Mouse (Mus musculus): Measurements from ENCODE around the gene Dhodh. TPM values are rescaled to one million over a fixed set of nuclear protein-coding genes. Genes with fewer than 3 reads are reported as not detected.
A peak's percentile ranks its signal among the peaks of the same experiment; 100 is the strongest.

The Dhodh gene
- polyA plus RNA-seq, 1 experiment from 2014 or later, result 4.3 TPM

DNA sequence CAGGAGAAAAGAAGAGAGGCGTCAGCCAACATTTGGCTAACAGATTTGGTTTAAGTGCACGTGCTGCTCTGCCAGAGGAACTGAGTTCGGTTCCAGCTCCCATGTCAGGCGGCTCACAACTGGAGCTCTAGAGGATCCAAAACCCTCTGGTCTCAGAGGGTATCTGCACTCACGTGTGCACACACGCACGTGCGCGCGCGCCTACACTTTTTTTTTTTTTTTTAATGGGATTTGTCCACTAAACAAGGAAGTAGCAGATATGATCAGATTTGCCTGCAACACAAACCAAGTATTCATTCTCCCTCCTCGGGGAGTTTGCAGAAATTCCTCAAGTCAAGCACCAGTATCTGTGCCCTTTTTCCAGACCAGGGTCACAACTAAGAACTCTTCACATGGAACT lies 823 bp downstream of the Dhodh start:
- H3K27ac ChIP-seq, result peak overlapping the region; percentile 88

DNA sequence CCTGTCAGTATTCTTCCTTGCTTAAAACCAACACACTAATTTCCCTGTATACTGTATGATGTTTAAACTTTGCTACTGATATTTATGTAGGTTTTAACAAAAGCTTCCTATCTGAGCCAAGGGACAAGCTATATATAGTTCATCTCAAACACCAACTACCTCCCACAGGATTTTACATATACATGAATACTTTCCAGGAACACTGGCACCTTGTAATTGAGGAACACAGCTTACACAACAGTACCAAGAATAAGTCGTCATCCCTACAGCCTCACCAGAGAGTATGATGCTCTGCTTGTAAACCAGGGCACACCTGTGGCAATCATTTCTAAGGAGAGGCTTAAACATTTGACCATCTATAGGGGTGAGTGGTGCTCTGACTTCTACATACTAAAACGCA lies 1.7 kb downstream of the Dhodh start:
- WGBS (ENCODE audit: missing documents), result 55% methylated on average over 2 of the region's 2 CpGs
- no peak overlapping the region for H3K27ac ChIP-seq

More for the DNA sequence above, 823 bp downstream of the Dhodh start:
- no peaks in the 10 kb centered on the region for H3K79me2 ChIP-seq (ENCODE audit: inconsistent target)
- peak overlapping the region; percentile 75 for H3K4me3 ChIP-seq (ENCODE audit: inconsistent target)
- peaks cover 4% of the 10 kb centered on the region; the same call in 1 of the 2 replicates for H3K36me3 ChIP-seq (ENCODE audit: inconsistent target)
- 14% methylated on average over 12 of the region's 12 CpGs for WGBS (ENCODE audit: missing documents)

DNA sequence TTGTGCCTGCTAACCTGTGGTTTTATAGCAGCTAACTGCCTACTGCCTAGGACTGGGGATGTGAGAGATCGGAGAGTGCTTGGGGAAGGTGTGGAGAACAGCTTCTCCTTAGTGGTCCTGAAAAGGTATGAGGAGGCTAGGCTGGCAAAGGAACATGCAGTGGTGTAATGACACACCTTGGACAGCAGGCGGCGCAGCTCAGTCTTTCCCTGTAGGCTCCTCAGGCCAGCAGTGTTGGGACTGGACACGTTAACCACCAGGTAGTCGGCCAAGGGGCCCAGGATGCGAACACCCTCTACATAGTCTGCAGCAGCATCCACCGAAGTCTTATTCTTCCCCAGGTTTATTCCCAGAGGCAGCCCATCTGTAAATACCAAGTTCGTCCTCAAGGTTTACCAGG lies 12.6 kb downstream of the Dhodh start:
- 51% methylated on average over 8 of the region's 8 CpGs for WGBS (ENCODE audit: missing documents)
- no peaks in the 10 kb centered on the region for H3K79me2 ChIP-seq (ENCODE audit: inconsistent target)
- peaks cover 9% of the 10 kb centered on the region; the same call in 1 of the 2 replicates for H3K36me3 ChIP-seq (ENCODE audit: inconsistent target)
- H3K4me3 ChIP-seq (ENCODE audit: inconsistent target), result no peak overlapping the region
- H3K27ac ChIP-seq, result no peak overlapping the region

More for the DNA sequence above, 1.7 kb downstream of the Dhodh start:
- no peaks in the 10 kb centered on the region for H3K79me2 ChIP-seq (ENCODE audit: inconsistent target)
- H3K36me3 ChIP-seq (ENCODE audit: inconsistent target), result peaks cover 6% of the 10 kb centered on the region; the same call in 1 of the 2 replicates
- H3K4me3 ChIP-seq (ENCODE audit: inconsistent target), result no peak overlapping the region

DNA sequence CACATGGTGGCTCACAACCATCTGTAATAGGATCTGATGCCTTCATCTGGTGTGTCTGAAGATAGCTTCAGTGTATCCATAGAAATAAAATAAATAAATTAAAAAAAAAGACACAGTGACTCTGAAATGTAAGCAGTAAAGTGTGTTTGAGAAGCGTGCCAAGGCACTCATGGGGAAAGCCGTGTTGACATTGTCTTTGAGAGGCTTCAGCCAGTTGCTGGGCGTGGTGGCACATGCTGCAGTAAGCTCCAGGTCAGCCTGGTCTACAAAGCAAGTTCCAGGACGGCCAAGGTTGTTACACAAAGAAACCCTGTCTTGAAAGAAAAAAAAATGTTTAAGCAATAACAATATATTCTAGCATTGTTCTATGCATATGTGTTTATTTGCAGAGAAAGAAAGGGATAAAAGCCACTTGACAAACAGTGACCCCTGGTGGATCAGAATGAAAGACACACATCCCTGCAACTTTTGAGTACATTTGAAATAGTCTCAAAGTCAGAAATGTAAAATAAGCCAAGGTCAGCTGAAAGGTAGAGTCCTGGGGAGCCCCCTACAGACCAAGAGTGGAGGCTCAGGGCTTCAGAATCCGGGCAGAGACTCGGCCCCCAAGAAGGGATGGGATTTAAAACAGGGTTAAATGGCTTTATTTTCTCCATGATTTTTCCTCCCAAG lies 15.2 kb downstream of the Dhodh start:
- Histone ChIP-seq H3K79me2 (ENCODE audit: inconsistent target) (no peaks in the 10 kb centered on the region), H3K36me3 (ENCODE audit: inconsistent target) (peaks cover 9% of the 10 kb centered on the region; the same call in 1 of the 2 replicates), H3K4me3 (ENCODE audit: inconsistent target) (no peak overlapping the region), H3K27ac (no peak overlapping the region)
- 72% methylated on average over 6 of the region's 6 CpGs for WGBS (ENCODE audit: missing documents)

DNA sequence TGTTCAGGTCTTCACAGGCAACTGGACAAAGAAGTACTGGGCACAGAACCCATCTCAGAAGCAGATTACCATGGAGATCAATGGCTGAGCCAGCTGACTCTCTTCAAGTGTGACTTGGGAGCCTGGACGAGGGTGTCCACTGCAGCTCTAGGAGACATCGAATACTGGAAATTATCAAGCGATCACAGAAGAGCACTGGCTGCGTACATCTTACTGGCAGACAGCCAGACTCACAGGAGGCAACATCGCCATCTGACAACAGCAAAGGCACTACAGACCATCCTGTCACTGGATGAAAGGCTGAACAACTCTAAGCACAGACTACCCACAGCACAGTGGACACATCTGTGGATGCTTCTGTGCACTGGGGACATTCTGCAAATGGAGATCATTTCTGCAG lies 16.3 kb downstream of the Dhodh start:
- WGBS (ENCODE audit: missing documents), result 93% methylated on average over 5 of the region's 5 CpGs
- Histone ChIP-seq H3K79me2 (ENCODE audit: inconsistent target) (no peaks in the 10 kb centered on the region), H3K36me3 (ENCODE audit: inconsistent target) (peaks cover 9% of the 10 kb centered on the region; the same call in 1 of the 2 replicates), H3K4me3 (ENCODE audit: inconsistent target) (no peak overlapping the region), H3K27ac (no peak overlapping the region)

DNA sequence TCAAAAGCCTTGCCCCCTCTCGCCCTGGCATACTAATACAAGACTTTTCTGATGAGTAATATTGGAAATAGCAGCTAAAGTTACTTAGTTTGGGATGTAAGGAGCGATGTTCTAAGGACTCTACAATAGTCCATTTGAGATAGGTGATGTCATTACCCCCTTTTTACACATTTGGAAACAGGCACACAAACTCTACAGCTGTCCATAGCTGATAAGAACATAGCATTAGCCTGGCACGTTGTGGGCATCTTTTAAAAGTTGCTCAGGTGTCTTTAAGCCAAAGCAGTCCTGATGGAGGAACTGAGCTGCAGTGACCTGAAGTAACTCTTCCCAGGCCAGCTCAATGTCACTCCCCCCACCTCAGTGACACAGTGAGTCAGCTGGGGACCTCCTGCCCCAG lies 17.1 kb downstream of the Dhodh start:
- peaks cover 9% of the 10 kb centered on the region; the same call in 1 of the 2 replicates for H3K36me3 ChIP-seq (ENCODE audit: inconsistent target)
- WGBS (ENCODE audit: missing documents), result 94% methylated on average over 3 of the region's 3 CpGs
- no peak overlapping the region for H3K27ac ChIP-seq
- H3K4me3 ChIP-seq (ENCODE audit: inconsistent target), result no peak overlapping the region
- no peaks in the 10 kb centered on the region for H3K79me2 ChIP-seq (ENCODE audit: inconsistent target)

DNA sequence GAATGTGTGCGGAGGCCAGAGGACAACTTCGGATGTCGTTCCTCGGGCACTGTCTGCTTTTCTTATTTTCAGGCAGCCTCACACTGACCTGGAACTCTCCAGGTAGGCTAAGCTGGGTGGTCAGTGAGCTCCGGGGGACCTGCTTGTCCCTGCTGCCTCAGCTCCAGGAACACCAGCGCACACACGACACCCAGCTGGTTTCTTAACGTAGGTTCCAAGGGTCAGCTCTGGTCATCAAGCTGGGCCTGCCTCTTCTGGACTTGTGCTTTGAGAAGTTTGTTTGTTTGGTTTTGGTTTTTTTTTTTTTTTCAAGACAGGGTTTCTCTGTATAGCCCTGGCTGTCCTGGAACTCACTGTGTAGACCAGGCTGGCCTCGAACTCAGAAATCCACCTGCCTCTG lies 17.6 kb downstream of the Dhodh start:
- 97% methylated on average over 9 of the region's 9 CpGs for WGBS (ENCODE audit: missing documents)
- no peak overlapping the region for H3K27ac ChIP-seq
- H3K36me3 ChIP-seq (ENCODE audit: inconsistent target), result peaks cover 9% of the 10 kb centered on the region; the same call in 1 of the 2 replicates
- no peaks in the 10 kb centered on the region for H3K79me2 ChIP-seq (ENCODE audit: inconsistent target)
- no peak overlapping the region for H3K4me3 ChIP-seq (ENCODE audit: inconsistent target)

DNA sequence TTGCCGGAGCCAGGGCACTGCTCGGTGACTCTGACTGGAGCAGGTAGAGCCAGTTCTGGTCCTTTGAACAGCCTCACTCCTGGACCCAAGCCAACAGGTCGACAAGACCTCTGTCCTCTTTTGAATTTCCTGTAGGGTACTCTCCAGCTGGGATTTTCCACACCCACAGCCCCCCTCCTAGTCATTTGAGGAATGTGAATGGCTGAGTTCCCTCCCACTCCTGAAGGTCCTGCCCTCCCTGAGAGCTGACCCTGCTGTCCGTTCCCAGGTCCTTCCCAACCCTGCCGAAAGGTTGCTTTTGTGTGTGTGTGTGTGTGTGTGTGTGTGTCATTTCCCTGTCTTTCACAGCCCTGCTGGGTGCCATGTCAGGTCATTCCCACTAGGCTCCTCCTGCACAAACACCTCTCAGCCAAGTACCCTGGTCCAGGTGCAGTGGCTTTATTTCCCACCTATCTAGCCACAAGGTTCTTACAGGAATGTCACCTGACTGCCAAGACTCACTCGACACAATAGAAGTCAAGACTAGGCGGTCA lies 21.4 kb downstream of the Dhodh start:
- 76% methylated on average over 6 of the region's 7 CpGs for WGBS (ENCODE audit: missing documents)
- Histone ChIP-seq H3K4me3 (ENCODE audit: inconsistent target) (no peak overlapping the region), H3K36me3 (ENCODE audit: inconsistent target) (no peaks in the 10 kb centered on the region), H3K27ac (no peak overlapping the region), H3K79me2 (ENCODE audit: inconsistent target) (no peaks in the 10 kb centered on the region)

DNA sequence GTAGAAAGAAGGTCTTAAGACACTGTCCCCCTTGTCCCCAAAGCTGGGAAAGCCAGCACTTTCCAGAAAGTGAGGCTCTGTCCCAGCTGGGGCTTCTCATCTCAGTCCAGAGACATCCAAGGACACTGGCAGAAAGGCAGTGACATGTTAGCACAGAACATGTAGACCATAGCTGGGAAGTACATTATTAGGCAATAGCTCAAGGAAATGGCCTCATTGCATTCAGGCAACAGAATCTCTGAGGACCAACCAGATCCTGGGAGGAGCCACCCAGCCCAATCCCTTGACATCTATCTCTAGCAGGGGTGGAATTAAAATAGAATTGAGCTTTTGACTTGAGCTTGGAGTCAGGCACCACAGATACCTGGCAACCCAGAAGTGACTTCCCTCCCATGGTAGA lies 22.8 kb downstream of the Dhodh start:
- no peaks in the 10 kb centered on the region for H3K36me3 ChIP-seq (ENCODE audit: inconsistent target)
- H3K27ac ChIP-seq, result no peak overlapping the region
- no peak overlapping the region for H3K4me3 ChIP-seq (ENCODE audit: inconsistent target)
- no peaks in the 10 kb centered on the region for H3K79me2 ChIP-seq (ENCODE audit: inconsistent target)

DNA sequence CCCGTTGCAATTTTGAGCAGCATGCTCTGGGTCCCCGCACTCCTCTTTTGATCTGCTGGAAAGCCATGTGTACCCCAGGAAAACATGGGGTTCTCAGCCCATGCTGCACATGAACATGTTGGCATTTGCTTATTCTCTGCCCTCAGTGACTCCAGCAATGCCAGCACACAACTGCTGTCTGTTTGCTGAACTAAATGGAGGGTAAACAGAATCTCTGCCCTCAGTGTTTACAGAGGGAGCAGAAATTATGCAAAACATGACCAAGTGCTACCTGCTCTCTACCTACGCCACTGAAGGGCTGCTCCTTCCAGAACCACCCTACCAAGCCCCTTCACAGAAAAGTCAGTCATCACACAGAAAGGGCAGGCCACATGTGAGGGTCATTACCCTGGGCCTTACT lies 23.6 kb downstream of the Dhodh start:
- Histone ChIP-seq H3K27ac (no peak overlapping the region), H3K36me3 (ENCODE audit: inconsistent target) (no peaks in the 10 kb centered on the region), H3K4me3 (ENCODE audit: inconsistent target) (no peak overlapping the region), H3K79me2 (ENCODE audit: inconsistent target) (no peaks in the 10 kb centered on the region)
- WGBS (ENCODE audit: missing documents), result 92% methylated on average over 3 of the region's 3 CpGs

DNA sequence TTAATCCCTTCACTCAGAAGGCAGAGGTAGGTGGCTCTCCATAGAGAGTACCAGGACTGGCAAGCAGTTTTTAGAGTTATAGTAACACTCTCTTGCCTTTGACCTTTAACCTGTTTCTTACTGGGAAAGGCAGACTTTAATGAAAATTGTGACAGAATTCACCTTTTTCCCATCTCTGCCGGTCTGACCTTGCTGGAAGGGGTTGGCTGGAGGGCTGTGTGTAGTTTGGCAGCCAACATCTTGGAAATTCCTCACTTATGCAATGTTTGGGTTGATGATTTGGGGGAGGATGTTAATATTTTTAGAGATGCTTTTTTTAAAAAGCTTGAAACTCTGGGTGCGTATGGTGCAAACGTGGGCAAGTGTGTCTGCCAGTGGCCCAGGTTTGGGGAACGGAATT lies 24.2 kb downstream of the Dhodh start:
- H3K79me2 ChIP-seq (ENCODE audit: inconsistent target), result no peaks in the 10 kb centered on the region
- 74% methylated on average over 4 of the region's 4 CpGs for WGBS (ENCODE audit: missing documents)
- H3K4me3 ChIP-seq (ENCODE audit: inconsistent target), result no peak overlapping the region
- H3K36me3 ChIP-seq (ENCODE audit: inconsistent target), result no peaks in the 10 kb centered on the region
- no peak overlapping the region for H3K27ac ChIP-seq

DNA sequence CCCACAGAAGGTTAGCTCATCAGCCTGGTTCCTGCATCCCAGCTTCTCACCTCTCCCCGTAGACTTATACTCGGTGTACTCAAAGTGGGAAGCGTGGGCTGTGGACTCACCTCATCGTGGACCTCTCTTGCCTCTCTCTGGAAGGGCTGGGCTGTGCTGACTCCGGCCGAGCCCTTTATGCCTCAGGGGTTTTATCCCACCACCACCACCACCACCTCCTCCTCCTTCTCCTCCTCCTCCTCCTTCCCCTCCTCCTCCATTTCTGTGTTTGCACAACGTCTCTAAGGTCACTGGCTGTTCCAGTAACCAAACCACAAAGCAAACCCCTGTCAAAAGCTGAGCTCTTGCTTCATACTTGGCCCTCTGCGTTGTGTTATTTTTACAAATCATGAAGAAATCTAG lies 29.6 kb downstream of the Dhodh start, which contains the start of gene Hp:
Gene Hp (minus strand): TSS at position 273 of the 402 bp plus-strand sequence.
- Histone ChIP-seq H3K27ac (no peak within 1 kb of the TSS), H3K4me3 (ENCODE audit: inconsistent target) (no peak within 1 kb of the TSS), H3K36me3 (ENCODE audit: inconsistent target) (no peaks in the 10 kb centered on the region), H3K79me2 (ENCODE audit: inconsistent target) (no peaks in the 10 kb centered on the region)
- 17% methylated on average over 7 of the region's 8 CpGs for WGBS (ENCODE audit: missing documents)

DNA sequence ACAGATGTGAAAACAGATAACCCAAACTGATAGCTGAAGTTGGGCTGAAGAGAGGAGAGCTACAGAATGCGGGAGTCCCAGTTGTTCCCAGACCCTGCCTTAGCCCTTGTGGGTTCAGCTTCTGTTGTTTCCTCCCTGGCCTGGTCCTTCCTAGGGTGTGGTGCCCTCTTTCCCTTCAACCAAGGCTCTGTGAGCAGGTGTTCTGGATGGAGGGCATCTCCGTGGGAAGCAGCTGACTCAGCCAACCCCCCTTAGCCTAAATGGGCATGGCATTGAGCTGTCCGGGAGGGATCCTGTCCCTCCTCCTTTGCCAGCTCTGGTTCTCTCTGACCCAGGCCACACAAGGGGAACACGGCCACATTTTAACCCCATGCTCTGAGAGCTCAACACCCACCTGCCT lies 32.2 kb downstream of the Dhodh start:
- Histone ChIP-seq H3K36me3 (ENCODE audit: inconsistent target) (peaks cover 4% of the 10 kb centered on the region; the same call in 1 of the 2 replicates), H3K79me2 (ENCODE audit: inconsistent target) (no peaks in the 10 kb centered on the region), H3K27ac (no peak overlapping the region), H3K4me3 (ENCODE audit: inconsistent target) (no peak overlapping the region)
- 88% methylated on average over 3 of the region's 4 CpGs for WGBS (ENCODE audit: missing documents)

DNA sequence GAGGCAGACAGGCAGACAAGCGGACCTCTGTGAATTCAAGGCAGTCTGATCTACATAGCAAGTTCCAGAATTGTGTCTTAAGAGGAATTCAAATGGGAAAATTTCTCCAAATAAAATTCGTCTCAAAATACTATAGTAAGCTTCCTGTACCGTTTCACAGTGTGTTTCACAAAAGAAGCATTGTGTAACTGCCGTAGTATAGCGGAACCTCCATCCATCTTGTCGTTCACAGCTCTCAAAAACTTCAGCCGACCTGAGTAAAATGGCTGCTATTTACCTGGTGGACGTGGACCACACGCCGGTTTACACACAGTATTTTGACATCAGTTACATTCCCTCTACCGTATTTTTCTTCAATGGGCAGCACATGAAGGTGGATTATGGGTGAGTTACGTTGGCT lies 37.3 kb downstream of the Dhodh start:
- Histone ChIP-seq H3K27ac (no peak overlapping the region), H3K36me3 (ENCODE audit: inconsistent target) (peaks cover 22% of the 10 kb centered on the region), H3K4me3 (ENCODE audit: inconsistent target) (no peak overlapping the region), H3K79me2 (ENCODE audit: inconsistent target) (peaks cover 9% of the 10 kb centered on the region; the same call in 1 of the 2 replicates)
- WGBS (ENCODE audit: missing documents), result 87% methylated on average over 12 of the region's 12 CpGs

DNA sequence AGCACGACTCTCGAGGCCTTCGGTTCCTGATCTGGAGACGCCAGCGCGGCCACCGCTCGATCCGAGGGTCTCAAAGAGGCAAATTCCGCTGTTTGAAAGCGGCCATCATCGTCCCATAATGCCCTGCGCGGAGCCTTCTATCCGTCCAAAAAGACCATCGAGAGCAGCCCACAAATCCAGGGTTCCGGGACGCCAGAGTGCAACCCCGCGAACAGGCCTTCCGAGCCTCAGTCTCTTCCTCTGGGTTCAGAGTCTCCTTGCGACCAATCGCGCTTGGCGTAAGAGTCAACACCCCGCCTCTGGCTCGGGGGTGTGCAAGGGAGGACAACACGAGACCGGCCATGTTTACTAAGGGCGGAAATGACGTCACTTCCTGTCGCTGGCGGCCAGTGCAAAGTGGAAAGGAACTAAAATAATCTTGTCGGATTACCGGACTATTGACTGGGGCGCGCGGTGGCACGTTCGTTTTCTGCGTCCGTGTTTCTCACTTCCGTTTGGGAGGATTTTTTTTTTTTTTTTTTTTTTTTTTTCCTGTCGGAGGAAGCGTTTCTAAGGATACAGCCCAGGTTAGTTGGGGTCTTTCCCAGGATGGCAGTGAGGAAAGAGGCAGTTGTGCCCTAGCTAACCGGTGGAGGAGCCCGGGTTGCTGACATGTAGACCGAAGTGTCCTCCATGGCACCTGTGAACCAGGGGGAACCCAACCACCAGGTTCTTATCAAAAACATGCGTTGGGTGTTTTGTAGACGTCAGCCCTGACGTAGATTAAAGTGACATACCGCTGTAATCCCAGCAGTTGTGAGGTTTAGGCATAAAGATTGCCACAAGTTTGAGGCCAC lies 42.8 kb downstream of the Dhodh start, which contains the start of the genes Dhx38 and Txnl4b:
Gene Dhx38 (minus strand): TSS at position 364 of the 836 bp plus-strand sequence.
Gene Txnl4b (plus strand): TSS at position 395 of the 836 bp plus-strand sequence.
- 1% methylated on average over 40 of the region's 52 CpGs for WGBS (ENCODE audit: missing documents)
- Histone ChIP-seq H3K79me2 (ENCODE audit: inconsistent target) (peaks cover 40% of the 10 kb centered on the region), H3K4me3 (ENCODE audit: inconsistent target) (peak within 1 kb of the TSS; percentile 97), H3K36me3 (ENCODE audit: inconsistent target) (peaks cover 33% of the 10 kb centered on the region), H3K27ac (peak within 1 kb of the TSS; percentile 88)

Data from macrophage (primary cell).